Mouse (Mus musculus) heart, adult 2 months (tissue): ENCODE results near the gene Zxdc. TPM values are rescaled to one million over a fixed set of nuclear protein-coding genes. Genes with fewer than 3 reads are reported as not detected.

Source experiments
- DNase-seq, 2 experiments: peaks; one replicate each; pipeline ENCODE4 v3.0.0; 2021
- H3K27ac ChIP-seq: fragments of 200-600 bp; 2 replicates; pipeline ENCODE4 v1.8.1; 2022
- H3K27me3 ChIP-seq: fragments of 200-500 bp; 2 replicates; pipeline ENCODE4 v1.6.1; 2012; ENCODE audit warnings: mild to moderate bottlenecking, low read length, inconsistent platforms, mixed read lengths; ENCODE audit not compliant: control insufficient read depth, insufficient read depth
- H3K36me3 ChIP-seq: fragments of 200-500 bp; 2 replicates; pipeline ENCODE4 v1.6.1; 2012; ENCODE audit warnings: low read length, inconsistent platforms; ENCODE audit not compliant: control insufficient read depth, insufficient read depth
- H3K4me1 ChIP-seq: fragments of 200-500 bp; 2 replicates; pipeline ENCODE4 v1.6.1; 2011; ENCODE audit warnings: low read length; ENCODE audit not compliant: control insufficient read depth, insufficient read depth
- H3K4me3 ChIP-seq: fragments of 200-600 bp; 2 replicates; pipeline ENCODE4 v1.8.1; 2022
- H3K79me2 ChIP-seq: fragments of 200-500 bp; replicated peaks from 2 replicates; pipeline ENCODE4 v1.6.1; 2012; ENCODE audit warnings: mild to moderate bottlenecking, inconsistent platforms, low read length, moderate library complexity, mixed read lengths; ENCODE audit not compliant: control insufficient read depth, insufficient read depth
- H3K9ac ChIP-seq: fragments of 200-500 bp; 2 replicates; pipeline ENCODE4 v1.6.1; 2012; ENCODE audit warnings: low read depth, mild to moderate bottlenecking, control low read depth, inconsistent platforms, low read length, mixed read lengths
- CTCF ChIP-seq: fragments of 200-600 bp; IDR thresholded peaks from 2 replicates; pipeline ENCODE4 v1.8.1; 2022; ENCODE audit warnings: antibody characterized with exemption, mild to moderate bottlenecking, moderate library complexity
- EP300 ChIP-seq: fragments of 200-500 bp; IDR thresholded peaks from 2 replicates; pipeline ENCODE4 v1.6.1; 2011; ENCODE audit warnings: low read depth, low read length, control low read depth; ENCODE audit not compliant: insufficient read depth
- POLR2A ChIP-seq: fragments of 200-500 bp; IDR thresholded peaks from 2 replicates; pipeline ENCODE4 v1.6.1; 2011; ENCODE audit warnings: mild to moderate bottlenecking, low read depth, low read length, control low read depth; ENCODE audit not compliant: insufficient read depth
- WGBS: fragments of 180-500 bp; shearing (Covaris S2); methylation state at CpG from one replicate; pipeline ENCODE4 v1.1.7; 2018; 5-methylcytosine and 5-hydroxymethylcytosine counted together
- intact Hi-C: fragments of 180-260 bp; cut with DNase I; formaldehyde crosslinking; loops from one replicate; pipeline ENCODE4 v1.15.1; 2025
- polyA plus RNA-seq: library from polyadenylated mRNA; depleted of rRNA; stranded (reverse); fragments of >200 nt; gene quantifications from 2 replicates; pipeline ENCODE4 v1.2.3, GENCODE M21; 2012
- total RNA-seq, 2 experiments: library from RNA; stranded (reverse); gene quantifications; 2 replicates each; pipeline ENCODE4 v1.2.3; 2021

Zxdc gene
- total and polyA plus RNA-seq, 3 experiments = 8.4 to 14.6 (median 12.6) TPM

DNA sequence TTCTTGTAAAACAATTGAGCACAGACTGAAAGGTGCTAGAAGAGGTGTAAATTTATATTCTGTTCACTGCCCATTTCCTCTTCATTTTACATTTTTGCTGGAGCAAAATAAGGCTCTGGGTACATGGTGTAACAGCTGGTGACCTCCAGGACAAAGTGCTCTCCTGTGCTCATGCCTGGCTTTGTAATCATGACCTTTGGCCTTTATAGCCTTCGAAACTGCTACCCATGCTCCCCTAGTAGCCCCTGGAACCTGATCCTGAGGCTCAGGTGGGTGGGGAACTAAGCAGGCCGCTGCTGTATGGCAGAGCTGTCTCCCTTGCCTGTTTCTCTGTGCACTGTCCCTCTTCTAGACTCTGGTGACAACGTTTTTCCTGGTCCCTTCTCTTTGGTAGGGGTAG, 24.7 kb downstream of the Zxdc start:
- WGBS = 77% methylated on average over 3 of the region's 3 CpGs
- TF ChIP-seq CTCF (no peak), POLR2A (no peak), EP300 (no peak)
- no peaks in the 10 kb centered on the region for H3K27me3 ChIP-seq
- no peaks in the 10 kb centered on the region for H3K36me3 ChIP-seq
- no peak overlapping the region for H3K4me3 ChIP-seq
- DNase-seq = no peak
- no peaks in the 10 kb centered on the region for H3K79me2 ChIP-seq
- H3K27ac ChIP-seq = no peak overlapping the region
- no peaks in the 10 kb centered on the region for H3K4me1 ChIP-seq
- intact Hi-C loops = no loop called here
- no peak overlapping the region for H3K9ac ChIP-seq

- H3K9ac ChIP-seq = no peak overlapping the region
- DNase-seq = no peak
- no peaks in the 10 kb centered on the region for H3K4me1 ChIP-seq
- no peaks in the 10 kb centered on the region for H3K36me3 ChIP-seq
- no peak overlapping the region for H3K4me3 ChIP-seq
- WGBS = 94% methylated on average over 2 of the region's 2 CpGs
- TF ChIP-seq EP300 (no peak), CTCF (no peak), POLR2A (no peak)
- no peaks in the 10 kb centered on the region for H3K27me3 ChIP-seq
- no peaks in the 10 kb centered on the region for H3K79me2 ChIP-seq
- intact Hi-C loops = no loop called here
- H3K27ac ChIP-seq = no peak overlapping the region
Observed at GRCm38 (mm10) chr6:90395751-90396150, 26.5 kb downstream of the Zxdc start.

- H3K36me3 ChIP-seq = no peaks in the 10 kb centered on the region
- H3K4me1 ChIP-seq = no peaks in the 10 kb centered on the region
- no peak overlapping the region for H3K4me3 ChIP-seq
Observed at GRCm38 (mm10) chr6:90397291-90397690, 28.0 kb downstream of the Zxdc start.

GRCm38 (mm10) chr6:90408632-90409031, 39.3 kb downstream of the Zxdc start:
- Histone ChIP-seq H3K9ac (no peak overlapping the region), H3K27ac (no peak overlapping the region), H3K36me3 (no peaks in the 10 kb centered on the region), H3K79me2 (no peaks in the 10 kb centered on the region), H3K4me1 (no peaks in the 10 kb centered on the region), H3K4me3 (no peak overlapping the region), H3K27me3 (no peaks in the 10 kb centered on the region)
- intact Hi-C loops = no loop called here
- no peak for DNase-seq
- TF ChIP-seq CTCF (no peak), POLR2A (no peak), EP300 (no peak)

More at GRCm38 (mm10) chr6:90397291-90397690, 28.0 kb downstream of the Zxdc start:
- intact Hi-C loops = no loop called here
- H3K9ac ChIP-seq = no peak overlapping the region
- TF ChIP-seq CTCF = no peak
- no peak for TF ChIP-seq POLR2A
- no peak for TF ChIP-seq EP300
- no peak overlapping the region for H3K27ac ChIP-seq
- DNase-seq = no peak
- no peaks in the 10 kb centered on the region for H3K27me3 ChIP-seq
- no peaks in the 10 kb centered on the region for H3K79me2 ChIP-seq
- WGBS = 55% methylated on average over 3 of the region's 3 CpGs

DNA sequence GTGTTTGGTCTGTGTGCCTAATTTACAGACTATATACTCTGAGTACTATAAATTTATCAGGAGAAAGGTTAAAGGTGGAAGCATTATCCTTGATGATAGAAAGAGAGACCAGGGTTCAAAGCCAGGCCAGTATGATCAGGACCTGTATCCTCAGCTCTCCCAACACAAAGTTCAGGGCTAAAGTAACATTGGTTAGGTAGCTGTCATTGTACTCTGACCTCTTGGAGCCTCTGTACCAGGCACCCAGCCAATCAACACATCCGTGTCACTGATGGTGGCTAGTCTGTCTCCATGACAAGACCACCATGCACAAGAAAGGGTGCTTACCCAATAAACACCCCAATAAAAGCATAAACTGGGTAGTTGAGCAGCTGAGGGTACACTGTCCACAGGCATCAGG, 41.7 kb downstream of the Zxdc start:
- H3K79me2 ChIP-seq = no peaks in the 10 kb centered on the region

DNA sequence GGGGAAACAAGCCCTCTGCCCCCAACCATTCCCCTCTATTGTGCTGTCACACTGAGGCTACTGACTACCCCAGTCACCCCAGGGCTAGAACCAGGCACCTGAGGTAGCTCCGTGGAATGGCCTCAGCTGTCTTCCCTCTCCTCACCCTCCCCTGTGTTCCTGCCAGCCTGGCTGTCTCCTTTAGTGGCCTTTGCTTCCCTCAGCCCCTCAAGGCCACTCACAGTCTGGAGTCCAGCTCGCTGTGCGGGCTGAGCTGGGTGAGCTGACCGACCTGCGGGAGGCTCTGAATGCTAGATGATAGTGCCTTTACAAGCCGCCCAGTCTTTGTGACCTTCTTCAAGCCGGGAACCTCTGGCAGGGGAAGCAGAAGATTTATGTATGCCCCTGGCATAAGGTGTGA, 42.6 kb downstream of the Zxdc start:
- no peaks in the 10 kb centered on the region for H3K4me1 ChIP-seq
- TF ChIP-seq CTCF (no peak), EP300 (no peak), POLR2A (no peak)
- no peaks in the 10 kb centered on the region for H3K36me3 ChIP-seq
- no peak for DNase-seq
- intact Hi-C loops = no loop called here
- no peaks in the 10 kb centered on the region for H3K27me3 ChIP-seq
- 80% methylated on average over 7 of the region's 7 CpGs for WGBS
- H3K4me3 ChIP-seq = no peak overlapping the region
- H3K9ac ChIP-seq = no peak overlapping the region
- no peak overlapping the region for H3K27ac ChIP-seq
- no peaks in the 10 kb centered on the region for H3K79me2 ChIP-seq

More for the DNA sequence above, 41.7 kb downstream of the Zxdc start:
- no peak overlapping the region for H3K9ac ChIP-seq
- no peaks in the 10 kb centered on the region for H3K4me1 ChIP-seq
- no peak for TF ChIP-seq EP300
- TF ChIP-seq POLR2A = no peak
- TF ChIP-seq CTCF = no peak
- DNase-seq = no peak
- 58% methylated on average over 1 of the region's 1 CpGs for WGBS
- no peak overlapping the region for H3K4me3 ChIP-seq
- H3K27me3 ChIP-seq = no peaks in the 10 kb centered on the region
- H3K27ac ChIP-seq = no peak overlapping the region
- intact Hi-C loops = no loop called here
- H3K36me3 ChIP-seq = no peaks in the 10 kb centered on the region

GRCm38 (mm10) chr6:90422565-90422964, 53.3 kb downstream of the Zxdc start:
- 13% methylated on average over 14 of the region's 14 CpGs for WGBS
- Histone ChIP-seq H3K4me3 (no peak overlapping the region), H3K9ac (no peak overlapping the region), H3K36me3 (no peaks in the 10 kb centered on the region), H3K27ac (no peak overlapping the region), H3K4me1 (no peaks in the 10 kb centered on the region), H3K27me3 (no peaks in the 10 kb centered on the region), H3K79me2 (no peaks in the 10 kb centered on the region)
- intact Hi-C loops = loop anchor here (10.0 kb wide), 1 partner anchor 738 kb away; no protein-coding TSS in a partner anchor
- TF ChIP-seq CTCF = peak; percentile 94
- 0 out of 2 replicates have a peak, but pooled peaks have one; percentile 13 for TF ChIP-seq EP300
- TF ChIP-seq POLR2A = no peak
- peak; percentile 79 for DNase-seq
